Comparison of ENCODE assay signal across 8 mouse cellular contexts in the genomic region with DNA sequence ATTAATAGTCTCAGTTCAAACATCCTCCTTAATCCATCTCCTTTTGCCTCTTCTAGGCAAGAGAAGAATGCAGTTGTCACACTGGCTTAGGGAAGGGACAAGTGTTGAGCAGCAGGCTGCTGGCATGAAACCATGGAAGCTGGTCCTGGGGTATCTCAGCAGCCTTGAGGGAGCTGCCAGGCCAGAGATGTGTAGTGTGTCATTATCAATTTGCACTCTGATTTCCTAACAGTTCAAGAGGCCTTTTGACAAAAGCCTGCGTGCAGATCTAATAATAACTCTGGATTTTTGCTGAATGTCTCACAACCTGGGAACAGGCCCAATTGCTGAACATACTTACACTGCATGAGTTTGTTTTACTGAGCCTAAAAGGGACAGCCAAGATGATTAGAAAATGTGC.
DNase-seq lines count a peak whose midpoint lies in the region; ATAC-seq lines count a peak whose summit lies in the region.

No protein-coding gene starts in this region.

- no peak overlapping the region for H3K4me2 ChIP-seq in hindbrain, embryonic 16.5 days (ENCODE audit: low read length)
- H3K4me2 ChIP-seq in hindbrain, embryonic 11.5 days (replicated peaks; ENCODE audit: low read depth, low read length), result no peak overlapping the region
- no peak overlapping the region for H3K4me2 ChIP-seq in limb, embryonic 15.5 days

- peaks cover 4% of the 10 kb centered on the region; the same call in 1 of the 2 replicates for H3K4me1 ChIP-seq in hindbrain, embryonic 16.5 days (ENCODE audit: control insufficient read depth, insufficient read depth, low read depth, low read length)
- no peaks in the 10 kb centered on the region for H3K4me1 ChIP-seq in hindbrain, embryonic 11.5 days (replicated peaks; ENCODE audit: control insufficient read depth, insufficient read depth, low read length)
- peaks cover 4% of the 10 kb centered on the region for H3K4me1 ChIP-seq in limb, embryonic 15.5 days

- no peak for DNase-seq in hindbrain, embryonic 11.5 days (ENCODE audit: low spot score)
- DNase-seq in adrenal gland, postnatal 10 days, result peak; percentile 19
- DNase-seq in heart, adult 9 months (ENCODE audit: low spot score in 2 of 2), result peak; percentile 82 to 84
- no peak for DNase-seq in right cerebral cortex, postnatal 25 days
- DNase-seq in embryo, embryonic 9.5 days (ENCODE audit: extremely low spot score), result no peak
- DNase-seq in natural killer cell, adult 2 months (ENCODE audit: low spot score in 2 of 2), result no peak

- no peak overlapping the region for H3K4me3 ChIP-seq in hindbrain, embryonic 16.5 days (ENCODE audit: low read length)
- no peak overlapping the region for H3K4me3 ChIP-seq in hindbrain, embryonic 11.5 days (ENCODE audit: low read depth, low read length)
- no peak overlapping the region for H3K4me3 ChIP-seq in limb, embryonic 15.5 days

- no peak overlapping the region for H3K27ac ChIP-seq in hindbrain, embryonic 16.5 days (ENCODE audit: low read depth, low read length)
- no peak overlapping the region for H3K27ac ChIP-seq in hindbrain, embryonic 11.5 days (ENCODE audit: low read depth, low read length)
- H3K27ac ChIP-seq in limb, embryonic 15.5 days, result peak overlapping the region; percentile 74

- WGBS in hindbrain, embryonic 16.5 days, result 34% methylated on average over 1 of the region's 1 CpGs
- 78% methylated on average over 1 of the region's 1 CpGs for WGBS in hindbrain, embryonic 11.5 days
- WGBS in limb, embryonic 15.5 days, result 37% methylated on average over 1 of the region's 1 CpGs

- H3K36me3 ChIP-seq in hindbrain, embryonic 16.5 days (ENCODE audit: control insufficient read depth, insufficient read depth, low read length), result no peaks in the 10 kb centered on the region
- H3K36me3 ChIP-seq in hindbrain, embryonic 11.5 days (ENCODE audit: control insufficient read depth, insufficient read depth, low read length), result no peaks in the 10 kb centered on the region
- no peaks in the 10 kb centered on the region for H3K36me3 ChIP-seq in limb, embryonic 15.5 days

- H3K9ac ChIP-seq in hindbrain, embryonic 16.5 days (ENCODE audit: low read depth, low read length), result no peak overlapping the region
- no peak overlapping the region for H3K9ac ChIP-seq in hindbrain, embryonic 11.5 days (ENCODE audit: low read depth, low read length)
- H3K9ac ChIP-seq in limb, embryonic 15.5 days, result no peak overlapping the region

- H3K9me3 ChIP-seq in hindbrain, embryonic 16.5 days (ENCODE audit: control insufficient read depth, low read length), result no peaks in the 10 kb centered on the region
- H3K9me3 ChIP-seq in hindbrain, embryonic 11.5 days (ENCODE audit: control insufficient read depth, low read length), result no peaks in the 10 kb centered on the region
- H3K9me3 ChIP-seq in limb, embryonic 15.5 days, result no peaks in the 10 kb centered on the region

- peak; percentile 67 for ATAC-seq in hindbrain, embryonic 16.5 days
- no peak for ATAC-seq in hindbrain, embryonic 11.5 days (ENCODE audit: low FRiP score)
- no peak for ATAC-seq in limb, embryonic 15.5 days (ENCODE audit: insufficient number of reproducible peaks, low FRiP score, low TSS enrichment, low read depth)

- H3K27me3 ChIP-seq in hindbrain, embryonic 16.5 days (replicated peaks; ENCODE audit: control insufficient read depth, insufficient read depth, low read length), result no peaks in the 10 kb centered on the region
- no peaks in the 10 kb centered on the region for H3K27me3 ChIP-seq in hindbrain, embryonic 11.5 days (ENCODE audit: control insufficient read depth, insufficient read depth, low read length)
- H3K27me3 ChIP-seq in limb, embryonic 15.5 days, result no peaks in the 10 kb centered on the region

Comparison
In these comparisons a context has a peak if more than half of its experiments do, and no peak if none do; other contexts are left out.
1. DNase-seq: peak in adrenal gland, postnatal 10 days (single experiment) and heart, adult 9 months (2 of 2); none in hindbrain, embryonic 11.5 days (single experiment), right cerebral cortex, postnatal 25 days (single experiment), embryo, embryonic 9.5 days (single experiment) and natural killer cell, adult 2 months (0 of 2).